Mouse (Mus musculus): Measurements from ENCODE around the gene Ppm1h. TPM values are rescaled to one million over a fixed set of nuclear protein-coding genes. Genes with fewer than 3 reads are reported as not detected.
A peak's percentile ranks its signal among the peaks of the same experiment; 100 is the strongest.

Gene Ppm1h
- polyA plus RNA-seq, 1 experiment from 2014 or later = 5.9 TPM

- peak overlapping the region; percentile 2; the same call in 1 of the 2 replicates for H3K4me2 ChIP-seq
- no peak overlapping the region for H3K4me3 ChIP-seq (ENCODE audit: low read depth, low read length)
- 40% methylated on average over 10 of the region's 10 CpGs for WGBS
- H3K4me1 ChIP-seq (ENCODE audit: control insufficient read depth, insufficient read depth, low read length) = peaks cover 37% of the 10 kb centered on the region
- peak overlapping the region; percentile 6 for H3K9ac ChIP-seq (ENCODE audit: low read length)
- H3K36me3 ChIP-seq (ENCODE audit: control insufficient read depth, insufficient read depth, low read length) = no peaks in the 10 kb centered on the region
- ATAC-seq (ENCODE audit: low FRiP score) = peak; percentile 17; the same call in 1 of the 2 replicates
- no peaks in the 10 kb centered on the region for H3K9me3 ChIP-seq (ENCODE audit: control insufficient read depth, low read length)
- peak; percentile 90 for DNase-seq (ENCODE audit: low spot score, missing footprints)
- peak overlapping the region; percentile 73 for H3K27ac ChIP-seq (ENCODE audit: low read depth, low read length)
- no peaks in the 10 kb centered on the region for H3K27me3 ChIP-seq (ENCODE audit: control insufficient read depth, insufficient read depth, low read length)
Measured at GRCm38 (mm10) chr10:122887528-122888183, 209.1 kb downstream of the Ppm1h start.

- WGBS = 88% methylated on average over 14 of the region's 14 CpGs
- Histone ChIP-seq H3K9ac (ENCODE audit: low read length) (no peak overlapping the region), H3K4me1 (ENCODE audit: control insufficient read depth, insufficient read depth, low read length) (peaks cover 17% of the 10 kb centered on the region), H3K4me3 (ENCODE audit: low read depth, low read length) (no peak overlapping the region), H3K27ac (ENCODE audit: low read depth, low read length) (no peak overlapping the region), H3K36me3 (ENCODE audit: control insufficient read depth, insufficient read depth, low read length) (no peaks in the 10 kb centered on the region), H3K9me3 (ENCODE audit: control insufficient read depth, low read length) (no peaks in the 10 kb centered on the region), H3K4me2 (no peak overlapping the region), H3K27me3 (ENCODE audit: control insufficient read depth, insufficient read depth, low read length) (no peaks in the 10 kb centered on the region)
- ATAC-seq (ENCODE audit: low FRiP score) (no peak), DNase-seq (ENCODE audit: low spot score, missing footprints) (no peak)
Measured at GRCm38 (mm10) chr10:122890682-122891350, 212.3 kb downstream of the Ppm1h start.

GRCm38 (mm10) chr10:122891461-122891860 is 212.9 kb downstream of the Ppm1h start:
- no peak overlapping the region for H3K9ac ChIP-seq (ENCODE audit: low read length)
- H3K27me3 ChIP-seq (ENCODE audit: control insufficient read depth, insufficient read depth, low read length) = no peaks in the 10 kb centered on the region
- H3K4me1 ChIP-seq (ENCODE audit: control insufficient read depth, insufficient read depth, low read length) = peaks cover 16% of the 10 kb centered on the region
- no peak overlapping the region for H3K27ac ChIP-seq (ENCODE audit: low read depth, low read length)
- no peaks in the 10 kb centered on the region for H3K9me3 ChIP-seq (ENCODE audit: control insufficient read depth, low read length)
- no peak for ATAC-seq (ENCODE audit: low FRiP score)
- 79% methylated on average over 6 of the region's 6 CpGs for WGBS
- no peak overlapping the region for H3K4me2 ChIP-seq
- H3K4me3 ChIP-seq (ENCODE audit: low read depth, low read length) = no peak overlapping the region
- no peak for DNase-seq (ENCODE audit: low spot score, missing footprints)
- no peaks in the 10 kb centered on the region for H3K36me3 ChIP-seq (ENCODE audit: control insufficient read depth, insufficient read depth, low read length)

- no peak overlapping the region for H3K9ac ChIP-seq (ENCODE audit: low read length)
- peaks cover 4% of the 10 kb centered on the region; the same call in 1 of the 2 replicates for H3K4me1 ChIP-seq (ENCODE audit: control insufficient read depth, insufficient read depth, low read length)
- DNase-seq (ENCODE audit: low spot score, missing footprints) (no peak), ATAC-seq (ENCODE audit: low FRiP score) (0 out of 2 replicates have a peak, but pooled peaks have one; percentile 16)
- H3K9me3 ChIP-seq (ENCODE audit: control insufficient read depth, low read length) = no peaks in the 10 kb centered on the region
- H3K27ac ChIP-seq (ENCODE audit: low read depth, low read length) = no peak overlapping the region
- no peaks in the 10 kb centered on the region for H3K36me3 ChIP-seq (ENCODE audit: control insufficient read depth, insufficient read depth, low read length)
- no peak overlapping the region for H3K4me2 ChIP-seq
- 77% methylated on average over 12 of the region's 12 CpGs for WGBS
- no peaks in the 10 kb centered on the region for H3K27me3 ChIP-seq (ENCODE audit: control insufficient read depth, insufficient read depth, low read length)
- no peak overlapping the region for H3K4me3 ChIP-seq (ENCODE audit: low read depth, low read length)
Measured at GRCm38 (mm10) chr10:122894555-122895069, 216.1 kb downstream of the Ppm1h start.

GRCm38 (mm10) chr10:122895121-122895770 is 216.7 kb downstream of the Ppm1h start:
- WGBS = 74% methylated on average over 12 of the region's 12 CpGs
- H3K27ac ChIP-seq (ENCODE audit: low read depth, low read length) = no peak overlapping the region
- peak; percentile 30; the same call in 1 of the 2 replicates for ATAC-seq (ENCODE audit: low FRiP score)

GRCm38 (mm10) chr10:122899971-122900370 is 221.4 kb downstream of the Ppm1h start:
- H3K36me3 ChIP-seq (ENCODE audit: control insufficient read depth, insufficient read depth, low read length) = no peaks in the 10 kb centered on the region
- H3K4me2 ChIP-seq = no peak overlapping the region
- DNase-seq (ENCODE audit: low spot score, missing footprints) (no peak), ATAC-seq (ENCODE audit: low FRiP score) (no peak)
- no peaks in the 10 kb centered on the region for H3K27me3 ChIP-seq (ENCODE audit: control insufficient read depth, insufficient read depth, low read length)
- no peak overlapping the region for H3K27ac ChIP-seq (ENCODE audit: low read depth, low read length)
- WGBS = 77% methylated on average over 7 of the region's 7 CpGs
- peaks cover 11% of the 10 kb centered on the region; the same call in 1 of the 2 replicates for H3K4me1 ChIP-seq (ENCODE audit: control insufficient read depth, insufficient read depth, low read length)
- H3K9me3 ChIP-seq (ENCODE audit: control insufficient read depth, low read length) = no peaks in the 10 kb centered on the region
- no peak overlapping the region for H3K4me3 ChIP-seq (ENCODE audit: low read depth, low read length)
- no peak overlapping the region for H3K9ac ChIP-seq (ENCODE audit: low read length)

More at GRCm38 (mm10) chr10:122895121-122895770, 216.7 kb downstream of the Ppm1h start:
- H3K4me1 ChIP-seq (ENCODE audit: control insufficient read depth, insufficient read depth, low read length) = peaks cover 6% of the 10 kb centered on the region; the same call in 1 of the 2 replicates
- no peaks in the 10 kb centered on the region for H3K27me3 ChIP-seq (ENCODE audit: control insufficient read depth, insufficient read depth, low read length)
- H3K9ac ChIP-seq (ENCODE audit: low read length) = no peak overlapping the region
- no peak overlapping the region for H3K4me3 ChIP-seq (ENCODE audit: low read depth, low read length)
- no peak overlapping the region for H3K4me2 ChIP-seq
- DNase-seq (ENCODE audit: low spot score, missing footprints) = peak; percentile 90
- H3K9me3 ChIP-seq (ENCODE audit: control insufficient read depth, low read length) = no peaks in the 10 kb centered on the region
- no peaks in the 10 kb centered on the region for H3K36me3 ChIP-seq (ENCODE audit: control insufficient read depth, insufficient read depth, low read length)

- Histone ChIP-seq H3K4me3 (ENCODE audit: low read depth, low read length) (no peak overlapping the region), H3K4me2 (no peak overlapping the region), H3K27ac (ENCODE audit: low read depth, low read length) (no peak overlapping the region; the same call in 1 of the 2 replicates), H3K36me3 (ENCODE audit: control insufficient read depth, insufficient read depth, low read length) (no peaks in the 10 kb centered on the region), H3K9ac (ENCODE audit: low read length) (no peak overlapping the region), H3K4me1 (ENCODE audit: control insufficient read depth, insufficient read depth, low read length) (peaks cover 11% of the 10 kb centered on the region; the same call in 1 of the 2 replicates), H3K9me3 (ENCODE audit: control insufficient read depth, low read length) (no peaks in the 10 kb centered on the region), H3K27me3 (ENCODE audit: control insufficient read depth, insufficient read depth, low read length) (no peaks in the 10 kb centered on the region)
- ATAC-seq (ENCODE audit: low FRiP score) (no peak), DNase-seq (ENCODE audit: low spot score, missing footprints) (no peak)
- 90% methylated on average over 1 of the region's 1 CpGs for WGBS
Measured at GRCm38 (mm10) chr10:122900466-122900865, 221.9 kb downstream of the Ppm1h start.

- Histone ChIP-seq H3K4me2 (no peak overlapping the region), H3K9ac (ENCODE audit: low read length) (no peak overlapping the region), H3K4me1 (ENCODE audit: control insufficient read depth, insufficient read depth, low read length) (peaks cover 9% of the 10 kb centered on the region; the same call in 1 of the 2 replicates), H3K9me3 (ENCODE audit: control insufficient read depth, low read length) (no peaks in the 10 kb centered on the region), H3K36me3 (ENCODE audit: control insufficient read depth, insufficient read depth, low read length) (no peaks in the 10 kb centered on the region), H3K27ac (ENCODE audit: low read depth, low read length) (no peak overlapping the region), H3K27me3 (ENCODE audit: control insufficient read depth, insufficient read depth, low read length) (no peaks in the 10 kb centered on the region), H3K4me3 (ENCODE audit: low read depth, low read length) (no peak overlapping the region)
- DNase-seq (ENCODE audit: low spot score, missing footprints) (no peak), ATAC-seq (ENCODE audit: low FRiP score) (peak; percentile 35; the same call in 1 of the 2 replicates)
- whole genome bisulfite sequencing = 80% methylated on average over 5 of the region's 5 CpGs
Measured at GRCm38 (mm10) chr10:122901379-122901778, 222.8 kb downstream of the Ppm1h start.

Data from midbrain, embryonic 11.5 days (tissue).